Mouse (Mus musculus) midbrain, embryonic 16.5 days (tissue): Measurements from ENCODE around the gene Fgfr2. TPM values are rescaled to one million over a fixed set of nuclear protein-coding genes. Genes with fewer than 3 reads are reported as not detected.
"Not testable (repeated sequence)": the region's sequence is repeated elsewhere in the genome, so short reads cannot be mapped to it uniquely, and the experiment has no call there.

Experiments used
- ATAC-seq: fragments of 200-750 bp; cut with Nextera tagmentation; 2 replicates; pipeline ENCODE4 v1.8.0; 2017; ENCODE audit warnings: moderate TSS enrichment
- H3K27ac ChIP-seq: fragments of 300-500 bp; sonication (generic); 2 replicates; pipeline ENCODE4 v1.5.1; 2014; ENCODE audit warnings: mild to moderate bottlenecking, low read length, mixed read lengths
- H3K27me3 ChIP-seq: fragments of 300-500 bp; sonication (generic); 2 replicates; pipeline ENCODE4 v1.6.1; 2014; ENCODE audit warnings: low read depth, low read length, mixed read lengths; ENCODE audit not compliant: control insufficient read depth, insufficient read depth
- H3K36me3 ChIP-seq: fragments of 300-500 bp; sonication (generic); 2 replicates; pipeline ENCODE4 v1.6.1; 2014; ENCODE audit warnings: mild to moderate bottlenecking, low read length, moderate library complexity, mixed read lengths; ENCODE audit not compliant: control insufficient read depth, insufficient read depth
- H3K4me1 ChIP-seq: fragments of 300-500 bp; sonication (generic); 2 replicates; pipeline ENCODE4 v1.6.1; 2014; ENCODE audit warnings: mild to moderate bottlenecking, low read length, mixed read lengths; ENCODE audit not compliant: control insufficient read depth, insufficient read depth
- H3K4me2 ChIP-seq: fragments of 300-500 bp; sonication (generic); 2 replicates; pipeline ENCODE4 v1.6.1; 2014; ENCODE audit warnings: mild to moderate bottlenecking, low read length, mixed read lengths
- H3K4me3 ChIP-seq: fragments of 300-500 bp; sonication (generic); 2 replicates; pipeline ENCODE4 v1.5.1; 2014; ENCODE audit warnings: low read depth, mild to moderate bottlenecking, low read length, moderate library complexity, mixed read lengths
- H3K9ac ChIP-seq: fragments of 300-500 bp; sonication (generic); 2 replicates; pipeline ENCODE4 v1.6.1; 2014; ENCODE audit warnings: low read depth, low read length, mixed read lengths
- H3K9me3 ChIP-seq: fragments of 300-500 bp; sonication (generic); replicated peaks from 2 replicates; pipeline ENCODE4 v1.6.1; 2014; ENCODE audit warnings: mild to moderate bottlenecking, low read length, mixed read lengths; ENCODE audit not compliant: control insufficient read depth, poor library complexity, severe bottlenecking
- WGBS: fragments of 180-500 bp; shearing (Covaris S2); extraction: QIAGEN DNeasy Blood & Tissue Kit; methylation state at CpG from one replicate; pipeline ENCODE4 v1.1.7; 2014; 5-methylcytosine and 5-hydroxymethylcytosine counted together
- polyA plus RNA-seq: library from polyadenylated mRNA; unstranded; fragments of >200 nt; fragmentation: Nextera tagmentation; extraction: Ambion mirVana; gene quantifications from 2 replicates; pipeline ENCODE4 v1.2.1, GENCODE M21; 2015

Fgfr2 gene
- polyA plus RNA-seq, 1 experiment from 2014 or later, result 23.8 TPM

- not testable (repeated sequence) for H3K4me3 ChIP-seq, H3K4me2 ChIP-seq, H3K9ac ChIP-seq, H3K27me3 ChIP-seq, ATAC-seq, H3K4me1 ChIP-seq, H3K27ac ChIP-seq, H3K36me3 ChIP-seq, H3K9me3 ChIP-seq
These were observed 1706.4 kb downstream of the Fgfr2 start for GRCm38 (mm10) chr7:131416742-131417141.

GRCm38 (mm10) chr7:131411941-131412270 is 1711.2 kb downstream of the Fgfr2 start:
- WGBS, result 73% methylated on average over 2 of the region's 2 CpGs
- no peak overlapping the region for H3K4me3 ChIP-seq
- peak overlapping the region; percentile 70 for H3K4me2 ChIP-seq
- H3K36me3 ChIP-seq, result no peaks in the 10 kb centered on the region
- H3K4me1 ChIP-seq, result peaks cover 26% of the 10 kb centered on the region
- no peaks in the 10 kb centered on the region for H3K27me3 ChIP-seq
- no peaks in the 10 kb centered on the region for H3K9me3 ChIP-seq
- H3K9ac ChIP-seq, result no peak overlapping the region
- H3K27ac ChIP-seq, result no peak overlapping the region
- no peak for ATAC-seq

GRCm38 (mm10) chr7:131411221-131411940 is 1711.8 kb downstream of the Fgfr2 start:
- H3K9me3 ChIP-seq, result no peaks in the 10 kb centered on the region
- peak overlapping the region; percentile 76 for H3K4me3 ChIP-seq
- H3K27ac ChIP-seq, result no peak overlapping the region
- H3K9ac ChIP-seq, result peak overlapping the region; percentile 94
- 61% methylated on average over 10 of the region's 10 CpGs for WGBS
- H3K36me3 ChIP-seq, result no peaks in the 10 kb centered on the region
- H3K27me3 ChIP-seq, result no peaks in the 10 kb centered on the region
- H3K4me2 ChIP-seq, result peak overlapping the region; percentile 70
- no peak for ATAC-seq
- H3K4me1 ChIP-seq, result peaks cover 26% of the 10 kb centered on the region

GRCm38 (mm10) chr7:131410416-131411058 is 1712.6 kb downstream of the Fgfr2 start, which contains the start of the genes Ikzf5 and Acadsb:
Ikzf5 (minus strand) TSS chr7:131410521.
Acadsb (plus strand) TSS chr7:131410601.
- under 1% methylated on average over 42 of the region's 42 CpGs for WGBS

GRCm38 (mm10) chr7:131409988-131410385 is 1713.2 kb downstream of the Fgfr2 start:
- Histone ChIP-seq H3K4me1 (peaks cover 26% of the 10 kb centered on the region), H3K9ac (peak overlapping the region; percentile 94), H3K4me3 (peak overlapping the region; percentile 76), H3K27ac (peak overlapping the region; percentile 89), H3K36me3 (no peaks in the 10 kb centered on the region), H3K27me3 (no peaks in the 10 kb centered on the region), H3K4me2 (peak overlapping the region; percentile 80), H3K9me3 (no peaks in the 10 kb centered on the region)
- ATAC-seq, result peak; percentile 77
- 0% methylated on average over 33 of the region's 38 CpGs for WGBS

More at GRCm38 (mm10) chr7:131410416-131411058, 1712.6 kb downstream of the Fgfr2 start, which contains the start of the genes Ikzf5 and Acadsb:
- peak within 1 kb of the TSS; percentile 80 for H3K4me2 ChIP-seq
- no peaks in the 10 kb centered on the region for H3K36me3 ChIP-seq
- peak within 1 kb of the TSS; percentile 89 for H3K27ac ChIP-seq
- no peaks in the 10 kb centered on the region for H3K27me3 ChIP-seq
- H3K4me3 ChIP-seq, result peak within 1 kb of the TSS; percentile 76
- peak; percentile 97 for ATAC-seq
- H3K9me3 ChIP-seq, result no peaks in the 10 kb centered on the region
- peaks cover 26% of the 10 kb centered on the region for H3K4me1 ChIP-seq
- H3K9ac ChIP-seq, result peak within 1 kb of the TSS; percentile 94

- Histone ChIP-seq H3K36me3 (no peaks in the 10 kb centered on the region), H3K4me3 (peak overlapping the region; percentile 76), H3K4me1 (peaks cover 26% of the 10 kb centered on the region), H3K9me3 (no peaks in the 10 kb centered on the region), H3K9ac (peak overlapping the region; percentile 94), H3K4me2 (peak overlapping the region; percentile 80), H3K27me3 (no peaks in the 10 kb centered on the region), H3K27ac (no peak overlapping the region; the same call in 1 of the 2 replicates)
- peak; percentile 27 for ATAC-seq
- 7% methylated on average over 16 of the region's 16 CpGs for WGBS
These were observed 1713.7 kb downstream of the Fgfr2 start for GRCm38 (mm10) chr7:131409321-131409987.

- ATAC-seq, H3K4me3 ChIP-seq, H3K9ac ChIP-seq, H3K4me2 ChIP-seq, H3K27ac ChIP-seq, H3K27me3 ChIP-seq, H3K4me1 ChIP-seq, H3K9me3 ChIP-seq: not testable (repeated sequence)
- 87% methylated on average over 6 of the region's 7 CpGs for WGBS
- H3K36me3 ChIP-seq, result peaks cover 13% of the 10 kb centered on the region
These were observed 1731.4 kb downstream of the Fgfr2 start for GRCm38 (mm10) chr7:131391761-131392160.

- Histone ChIP-seq H3K9ac (peak overlapping the region; percentile 95), H3K9me3 (no peaks in the 10 kb centered on the region), H3K27me3 (no peaks in the 10 kb centered on the region; the same call in 1 of the 2 replicates), H3K4me3 (peak overlapping the region; percentile 89), H3K4me2 (peak overlapping the region; percentile 75), H3K4me1 (peaks cover 10% of the 10 kb centered on the region), H3K36me3 (no peaks in the 10 kb centered on the region), H3K27ac (no peak overlapping the region)
- ATAC-seq, result no peak
- 77% methylated on average over 9 of the region's 9 CpGs for WGBS
These were observed 1751.1 kb downstream of the Fgfr2 start for GRCm38 (mm10) chr7:131371880-131372651.
